Mouse (Mus musculus) spleen, adult 18-20 months (tissue): Measurements from ENCODE around the gene Chst8.

Source experiments
- DNase-seq, 2 experiments: peaks; one replicate each; pipeline ENCODE4 v3.0.0; 2022; ENCODE audit warnings: mixed read lengths in 2 of 2

Chst8 gene

DNA sequence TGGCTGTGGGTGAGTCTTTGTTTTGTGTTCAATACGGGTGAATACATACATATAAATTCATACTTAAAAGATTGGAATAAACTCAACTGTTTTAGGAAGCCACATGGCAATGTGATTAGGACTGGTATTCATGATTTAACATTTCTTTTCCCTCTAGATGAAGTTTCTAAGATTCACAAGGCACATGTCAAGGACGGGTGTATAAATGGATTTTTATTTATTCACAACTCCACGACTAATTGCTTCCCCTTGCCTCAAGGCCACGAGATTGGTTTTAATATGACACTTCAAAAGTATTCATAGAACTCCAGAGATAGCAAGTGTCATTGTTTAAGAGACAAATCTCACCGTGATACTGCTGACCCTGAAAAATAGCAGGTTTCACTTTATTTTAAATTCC is 155.9 kb downstream of the Chst8 start, which contains the start of gene Kctd15:
TSS of gene Kctd15 (minus strand) at position 101 of the 400 bp plus-strand sequence.
- DNase-seq = no peak

DNA sequence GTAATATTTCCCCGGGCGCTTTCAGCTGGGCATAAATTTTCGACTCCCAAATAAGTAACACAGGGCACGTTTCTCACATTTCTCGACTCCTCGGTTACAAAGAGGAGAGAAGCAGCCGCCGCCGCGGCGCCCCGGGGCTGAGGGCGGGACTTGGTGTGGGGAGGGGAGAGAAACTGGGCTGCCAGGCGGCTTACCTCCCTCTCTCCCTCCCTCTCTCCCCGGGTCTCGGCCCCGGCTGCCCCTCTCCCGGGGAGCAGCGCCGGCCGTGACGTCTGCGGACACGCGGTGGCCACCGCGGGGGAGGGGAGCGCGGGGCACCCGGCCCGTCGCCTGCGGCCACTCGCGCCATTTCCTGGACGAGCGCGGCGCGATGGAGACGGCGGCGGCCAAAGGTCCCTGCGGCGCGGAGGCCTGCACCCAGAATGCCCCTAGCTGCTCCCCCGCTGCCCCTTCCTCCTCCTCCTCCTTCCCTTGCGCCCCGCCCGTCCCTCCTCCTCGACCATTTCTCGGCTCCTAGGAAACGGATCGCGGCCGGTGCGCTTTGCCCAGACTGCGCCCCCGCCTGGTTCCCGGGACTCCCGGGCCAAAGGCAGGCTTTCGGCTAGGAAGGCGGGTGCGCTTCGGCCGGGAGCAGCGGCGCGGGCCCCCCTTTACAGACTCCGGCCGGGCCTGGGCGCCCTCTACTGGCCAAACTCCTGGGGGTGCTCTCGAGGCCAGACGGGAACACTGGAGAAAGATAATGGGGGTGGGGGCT is 157.2 kb downstream of the Chst8 start:
- DNase-seq = peak; percentile 36 to 64

DNA sequence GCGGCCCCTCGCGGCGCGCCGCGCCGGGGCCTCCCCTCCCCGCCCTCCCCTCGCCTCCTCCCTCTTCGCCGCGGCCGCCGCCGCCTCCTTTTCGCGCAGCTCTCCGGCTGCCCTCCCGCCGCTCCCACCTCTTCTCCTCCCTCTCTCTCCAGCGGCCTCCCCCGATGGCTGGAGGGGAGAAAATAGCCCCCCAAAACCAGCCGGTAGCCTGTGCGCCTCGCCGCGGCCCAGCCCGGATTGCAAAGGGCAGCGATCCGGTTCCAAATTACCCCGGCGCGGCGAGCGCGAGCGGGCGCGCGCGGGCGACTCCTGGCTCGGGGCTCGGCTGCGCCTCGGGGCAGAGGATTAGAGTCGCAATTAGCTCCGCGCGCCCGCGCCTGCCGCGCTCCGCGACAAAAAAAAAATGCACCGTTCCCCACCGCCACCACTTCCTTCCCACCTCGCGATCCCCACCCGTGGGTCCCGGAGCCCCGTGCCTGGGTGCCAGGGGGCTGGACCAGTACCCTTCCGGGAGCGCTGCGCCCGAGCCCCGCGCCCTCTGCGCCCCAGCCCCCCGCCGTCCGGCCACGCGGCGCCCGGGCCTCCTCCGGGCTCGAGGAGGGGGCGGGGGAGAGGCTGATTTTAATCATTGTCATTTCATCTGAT is 157.9 kb downstream of the Chst8 start:
- no peak for DNase-seq

DNA sequence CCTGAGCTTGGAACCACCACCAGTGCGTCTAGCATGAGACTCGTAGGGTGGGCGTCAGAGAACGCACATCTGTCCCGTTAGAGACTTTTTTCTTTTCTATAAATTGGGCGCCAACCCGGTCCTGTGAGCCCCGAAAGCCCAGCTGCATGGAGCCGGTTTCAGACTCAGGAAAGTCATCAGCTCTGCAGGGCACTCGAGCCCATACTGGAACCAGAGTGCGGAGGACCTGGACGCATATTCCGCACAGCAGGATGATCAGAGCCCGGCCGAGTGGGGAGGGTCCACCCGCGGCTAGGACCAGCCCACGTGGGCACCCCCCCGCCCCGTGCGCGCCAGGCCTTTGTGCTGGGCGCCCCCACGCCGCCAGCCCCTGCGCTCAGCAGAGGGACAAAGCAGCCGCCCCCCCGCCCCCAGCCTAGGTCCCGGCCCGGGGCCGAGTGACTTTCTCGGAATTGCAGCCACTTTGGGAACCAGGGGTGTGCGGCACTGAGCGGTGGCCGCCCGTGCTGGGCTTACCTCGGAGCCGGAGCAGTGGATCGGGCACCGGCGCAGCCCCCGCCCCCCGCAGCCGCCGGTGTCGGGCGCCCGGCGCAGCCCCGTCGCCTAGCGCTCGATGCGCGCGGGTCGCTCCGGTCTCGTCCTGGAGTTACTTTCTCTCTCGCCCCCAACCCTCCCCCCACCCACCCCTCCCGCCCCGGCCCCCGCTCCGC is 158.6 kb downstream of the Chst8 start:
- DNase-seq = no peak

DNA sequence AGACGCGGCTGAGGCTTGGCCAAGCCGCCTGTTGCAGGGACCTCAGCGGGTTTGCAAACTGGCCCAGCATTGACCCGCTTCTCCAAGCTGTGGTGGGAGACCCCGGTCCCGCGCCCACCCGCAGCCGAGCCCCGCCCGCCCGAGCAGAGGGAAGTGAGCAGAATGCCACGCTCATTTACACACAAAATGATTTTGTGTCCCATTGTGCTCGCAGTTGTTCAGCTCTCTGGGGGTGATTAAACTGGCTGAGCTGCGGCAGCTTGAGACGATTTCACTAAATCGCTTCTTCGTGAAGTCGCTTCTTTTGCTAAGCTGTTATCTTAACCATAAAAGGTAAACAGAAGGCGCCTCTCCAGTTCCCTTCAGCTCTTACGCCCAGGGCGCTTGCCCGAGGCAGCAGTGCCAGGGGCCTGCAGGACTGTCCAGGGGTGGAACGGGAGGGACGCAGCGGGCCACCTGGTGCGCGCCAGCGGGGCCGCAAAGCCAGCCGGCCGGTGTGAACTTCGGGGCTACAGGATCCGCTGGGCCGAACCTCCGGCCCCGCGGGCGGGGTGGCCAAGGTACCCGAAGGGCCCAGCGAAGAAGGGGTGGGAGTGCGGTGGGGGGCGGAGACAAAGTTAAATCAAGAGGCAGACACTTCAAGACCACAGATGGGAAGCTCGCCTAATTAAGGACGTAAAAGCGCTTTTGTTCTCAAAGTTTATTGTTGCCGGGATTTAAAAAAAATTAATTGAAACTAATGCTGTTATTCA is 159.6 kb downstream of the Chst8 start:
- no peak for DNase-seq

DNA sequence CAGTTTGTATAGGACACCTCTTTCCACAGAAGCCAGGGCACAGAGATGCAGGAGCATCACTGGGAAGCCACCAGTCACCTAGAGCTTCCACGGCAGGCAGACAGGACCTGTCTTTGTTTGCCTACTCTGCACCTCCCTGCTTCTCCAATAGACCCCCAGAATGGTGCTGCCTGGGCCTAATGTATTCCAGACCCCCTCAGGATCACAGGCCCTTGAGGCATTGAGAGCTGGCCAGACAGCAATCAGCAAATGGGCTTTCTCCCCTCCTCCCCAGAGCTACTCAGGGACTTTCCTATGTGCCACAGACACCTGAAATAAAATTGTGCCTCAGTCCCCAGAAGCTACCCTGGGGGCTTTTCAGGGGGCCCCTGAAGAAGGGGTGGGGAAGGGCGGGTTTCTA is 161.1 kb downstream of the Chst8 start:
- no peak for DNase-seq

DNA sequence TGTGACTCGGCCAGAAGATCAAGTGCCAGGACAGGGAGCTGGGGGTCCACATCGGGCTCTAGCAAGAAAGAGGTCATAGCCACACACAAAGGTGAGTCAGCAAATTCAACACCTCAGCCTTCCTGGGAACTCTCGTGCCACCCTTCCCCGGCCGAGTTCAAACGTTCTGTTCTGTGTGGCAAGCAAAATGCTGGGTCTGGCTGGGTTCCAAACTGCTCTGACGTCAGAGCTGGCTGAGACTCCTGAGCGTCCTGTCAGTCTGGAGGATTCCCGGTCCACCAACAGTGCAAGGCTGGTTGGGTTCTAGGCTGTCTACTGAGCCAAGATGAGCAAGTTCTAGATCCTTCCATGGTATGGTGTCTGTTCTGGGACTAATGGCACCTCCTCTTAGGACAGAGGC is 165.5 kb downstream of the Chst8 start:
- no peak for DNase-seq

DNA sequence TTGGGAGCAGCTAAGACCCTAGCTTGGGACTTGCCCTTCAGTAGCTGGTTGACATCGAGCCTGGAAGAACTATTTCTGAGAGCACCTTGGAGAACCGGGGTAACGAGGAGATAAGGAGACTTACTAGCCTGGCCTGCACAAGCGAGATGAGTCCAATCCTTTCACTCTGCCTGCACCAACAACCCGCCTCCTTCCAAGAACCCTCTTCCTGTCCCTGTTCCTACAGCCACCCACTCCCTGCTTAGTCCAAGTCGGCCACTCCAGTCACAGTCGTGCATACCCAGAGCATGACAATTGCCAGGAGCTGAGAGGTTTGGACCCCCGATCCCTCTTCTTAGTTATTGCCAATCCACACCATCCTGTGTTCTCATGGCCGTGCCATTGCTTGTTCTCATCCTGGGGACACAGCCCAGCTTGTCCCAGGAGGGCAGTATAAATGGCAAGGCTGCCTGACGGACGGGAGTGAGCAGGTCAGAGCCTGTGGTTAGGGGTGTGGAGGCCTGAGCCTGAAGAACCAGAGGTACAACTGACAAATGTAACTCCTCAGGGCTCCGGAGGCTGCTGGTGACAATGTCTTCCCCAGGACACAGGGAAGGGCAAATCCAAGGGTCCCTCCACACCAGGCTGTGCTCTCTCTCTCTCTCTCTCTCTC is 166.2 kb downstream of the Chst8 start:
- DNase-seq = no peak

DNA sequence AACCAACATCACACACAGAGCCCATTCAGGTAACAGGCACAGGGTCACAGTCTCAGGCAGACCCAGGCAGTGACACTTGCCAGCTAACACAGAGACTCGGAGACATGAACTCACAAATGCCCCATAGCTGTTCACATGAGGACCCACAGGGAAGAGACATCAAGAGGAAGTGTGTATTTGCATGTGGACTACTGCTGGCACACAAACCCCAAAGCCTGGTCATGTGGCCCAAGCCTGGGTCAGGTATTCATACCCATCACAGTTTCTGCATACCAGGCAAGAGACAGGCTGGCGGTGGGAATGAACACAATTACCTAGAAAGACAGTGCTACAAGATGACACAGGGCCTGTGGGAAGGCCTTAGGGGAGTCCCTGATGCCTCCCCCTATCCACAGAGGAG is 166.9 kb downstream of the Chst8 start:
- DNase-seq = no peak

DNA sequence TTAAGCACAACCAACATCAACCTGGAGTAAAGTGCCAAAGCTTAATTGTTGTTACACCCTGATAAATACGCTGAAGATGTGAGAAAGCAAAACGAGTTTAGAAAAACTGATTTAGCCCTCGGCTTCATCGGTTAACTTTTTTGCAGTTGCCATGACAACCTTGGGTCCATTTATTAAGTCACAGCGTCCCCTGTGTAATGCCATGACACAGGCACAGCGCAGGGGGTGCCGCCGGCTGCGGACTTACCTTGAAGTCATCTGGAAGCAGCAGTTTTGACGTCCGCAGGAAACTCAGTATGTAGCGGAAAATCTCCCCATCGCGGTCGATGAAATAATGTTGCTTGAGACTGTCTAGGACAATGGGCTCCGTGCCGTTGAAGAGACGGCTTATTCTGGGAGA is 167.9 kb downstream of the Chst8 start:
- no peak for DNase-seq

DNA sequence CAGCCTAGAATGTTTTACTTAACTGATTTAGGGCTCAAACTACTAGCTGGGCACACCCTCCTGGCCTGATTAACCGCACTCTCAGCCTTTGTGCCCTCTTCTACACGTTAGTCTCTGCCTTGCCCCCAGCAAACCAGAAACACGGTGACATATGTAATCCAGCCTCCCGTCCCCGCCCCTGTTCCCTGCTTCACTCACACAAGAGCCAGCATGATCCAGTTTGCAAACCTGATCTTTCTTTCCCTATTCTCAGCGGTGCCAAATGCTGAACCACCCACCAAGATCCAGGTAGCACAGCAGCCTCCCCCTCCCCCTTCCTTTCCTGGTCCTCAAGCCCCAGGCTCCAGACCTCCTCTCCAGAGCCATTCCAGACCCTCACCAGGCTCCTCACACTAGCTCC is 169.2 kb downstream of the Chst8 start:
- no peak for DNase-seq

DNA sequence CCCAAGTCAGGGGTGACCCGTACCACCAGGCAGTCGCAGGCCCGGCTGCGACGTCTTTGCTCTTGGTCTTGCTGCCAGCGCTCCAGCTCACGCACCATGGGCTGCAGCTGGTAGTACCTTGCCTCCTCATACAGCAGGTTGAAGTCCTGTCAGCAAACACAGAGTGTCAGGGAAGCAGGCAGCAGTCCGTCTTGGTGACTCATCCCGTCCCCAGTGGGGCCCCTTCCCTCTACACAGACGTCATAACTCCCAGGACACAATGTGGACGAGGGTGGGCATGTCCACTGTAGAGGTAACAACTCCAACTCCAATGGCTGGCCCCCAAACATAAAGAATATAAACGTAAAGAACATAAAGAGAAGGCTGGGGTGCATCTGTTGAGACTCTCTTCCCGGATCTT is 170.5 kb downstream of the Chst8 start:
- no peak for DNase-seq

DNA sequence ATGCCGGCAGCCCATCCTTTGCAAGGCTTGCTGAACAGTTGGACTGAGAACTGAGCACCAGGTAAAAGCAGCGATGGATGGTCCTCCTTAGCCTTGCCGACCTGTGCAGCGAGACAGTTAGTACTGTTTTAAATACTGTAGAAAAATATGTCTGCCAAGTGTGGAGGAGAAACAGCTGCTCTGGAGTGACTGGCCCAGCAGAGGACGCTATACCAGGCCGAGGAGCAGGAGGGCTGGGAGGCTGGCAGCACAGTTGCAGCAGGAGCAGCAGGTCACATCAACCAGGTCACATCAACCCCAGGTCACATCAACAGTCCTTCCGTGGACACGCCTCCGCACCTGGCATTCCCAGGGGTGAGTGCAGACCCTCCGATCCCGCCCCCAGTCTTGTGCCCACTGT is 172.7 kb downstream of the Chst8 start:
- DNase-seq = no peak

DNA sequence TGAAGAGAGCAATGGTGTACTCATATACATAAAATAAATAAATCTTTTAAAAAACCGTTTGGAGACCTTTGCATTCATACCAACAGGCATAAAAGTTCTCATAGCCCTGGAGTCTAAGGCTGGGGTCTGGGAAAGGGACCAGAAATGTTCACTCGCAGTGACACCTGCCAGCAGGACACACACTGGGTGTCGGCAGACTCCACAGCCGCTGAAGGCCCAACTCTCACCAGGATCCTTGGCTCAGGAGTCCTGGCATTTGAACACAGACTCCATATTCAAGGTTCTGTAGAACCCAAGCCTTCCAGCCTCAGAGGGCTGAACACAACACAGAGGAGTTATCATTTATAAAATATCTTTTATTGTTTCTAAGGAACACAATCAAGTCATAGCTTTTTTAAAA is 175.8 kb downstream of the Chst8 start:
- no peak for DNase-seq

DNA sequence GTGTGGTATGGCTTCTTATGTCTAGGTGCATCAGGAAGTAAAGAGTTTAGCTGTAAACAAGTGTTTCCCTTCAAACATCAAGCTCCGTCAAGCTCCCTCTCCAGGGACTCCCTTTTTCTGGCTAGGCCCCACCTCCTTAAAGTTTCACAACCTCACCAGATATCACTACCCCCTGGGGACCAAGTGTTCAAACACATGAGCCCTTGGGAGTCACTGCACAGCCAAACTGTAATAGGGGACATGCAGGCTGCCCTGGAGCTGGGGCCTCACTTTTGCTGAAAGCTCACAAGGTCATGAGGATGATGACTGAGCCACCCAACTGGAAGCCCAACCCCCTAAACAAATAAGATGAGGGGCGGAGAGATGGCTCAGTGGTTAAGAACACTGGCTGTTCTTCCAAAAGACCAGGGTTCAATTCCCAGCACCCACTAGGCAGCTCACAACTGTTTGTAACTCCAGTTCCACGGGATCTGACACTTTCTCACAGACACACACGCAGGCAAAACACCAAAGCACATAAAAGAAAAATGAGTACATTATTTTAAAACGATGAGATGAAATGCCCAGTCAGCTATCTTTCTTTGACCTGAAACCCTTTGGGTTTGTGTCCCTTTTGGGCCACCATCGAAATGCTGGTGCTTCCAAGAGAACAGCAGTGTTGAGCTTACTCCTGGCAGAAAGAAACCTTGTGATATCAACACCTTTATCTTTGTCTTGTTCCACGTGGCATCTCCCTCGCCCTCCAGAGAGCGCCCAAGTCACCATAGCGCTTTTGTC is 179.4 kb downstream of the Chst8 start:
- no peak for DNase-seq

DNA sequence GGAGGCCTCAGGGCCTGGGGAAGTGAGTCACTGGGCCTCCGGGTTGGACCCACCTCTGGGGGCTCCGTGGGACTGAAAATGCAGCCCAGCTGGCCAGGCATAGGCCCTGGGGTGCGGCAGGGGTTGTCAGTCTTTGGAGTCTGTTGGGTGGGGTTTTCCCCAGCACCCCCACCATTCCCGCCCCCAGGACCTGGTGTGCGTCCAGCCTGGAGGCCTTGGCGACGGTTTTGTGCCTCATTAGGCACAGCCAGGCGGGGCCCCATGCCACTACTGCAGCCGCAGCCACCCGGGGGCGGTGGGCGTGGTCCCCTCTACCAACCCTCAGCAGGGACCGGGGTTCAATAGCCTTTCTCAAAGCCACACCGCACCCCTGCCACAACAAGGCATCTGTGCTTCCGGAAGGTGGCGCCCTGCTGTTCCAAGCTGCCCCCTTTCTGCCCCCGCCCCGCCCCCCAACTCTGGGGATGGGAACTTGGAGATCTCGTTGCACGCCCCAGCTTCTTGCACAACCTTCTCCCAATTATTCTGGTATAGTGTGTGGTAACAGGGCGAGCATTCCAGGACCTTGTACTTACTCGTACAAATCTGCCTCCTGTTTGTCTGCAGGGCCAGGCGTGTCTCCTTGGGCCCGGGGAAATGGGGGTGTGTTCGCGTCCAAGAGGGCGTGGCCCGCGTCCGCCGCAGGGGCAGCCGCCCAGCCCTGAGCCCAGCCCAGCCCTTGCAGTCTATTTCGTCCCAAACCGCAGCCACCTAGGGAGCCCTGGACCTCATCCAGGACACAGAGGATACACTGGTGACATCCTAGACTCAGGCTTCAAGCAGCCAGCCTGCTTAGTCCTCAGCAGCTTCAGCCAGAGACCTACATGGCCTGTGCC is 182.1 kb downstream of the Chst8 start:
- DNase-seq = peak in 1 of 2 experiments; percentile 12

DNA sequence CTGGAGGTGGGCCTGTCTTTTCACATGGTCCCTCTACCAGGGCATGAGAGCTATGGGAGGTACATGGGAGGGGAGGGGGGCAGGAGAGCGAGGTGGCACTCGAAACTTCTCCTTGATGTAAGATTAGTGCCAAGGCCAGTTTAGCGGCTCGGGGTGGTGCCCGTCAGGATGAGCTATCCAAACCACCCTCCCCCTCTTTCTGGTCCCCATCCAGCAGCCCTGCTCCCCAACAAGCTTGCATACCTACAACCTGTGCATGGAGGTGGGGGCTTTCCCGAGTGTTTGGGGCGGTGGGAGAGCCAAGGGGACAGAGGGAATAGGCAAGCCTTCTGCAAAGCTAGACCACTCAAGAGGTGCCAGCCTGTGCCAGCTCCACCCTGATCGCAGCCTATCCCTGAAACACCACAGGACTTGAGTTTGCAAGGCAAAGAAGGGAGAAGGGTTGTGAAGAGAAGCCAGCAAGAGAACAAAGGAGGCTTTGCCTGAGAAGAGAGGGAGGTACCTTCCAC is 182.8 kb downstream of the Chst8 start:
- DNase-seq = no peak
